Mouse (Mus musculus) T-helper 1 cell (primary cell): ENCODE data around the gene Spen.

Experiments used
- in situ Hi-C: fragments of 300-600 bp; cut with MboI, MseI; formaldehyde crosslinking; loops from one replicate; pipeline ENCODE4 v1.15.1; 2025; ENCODE audit warnings: high pct_unique_total_duplicates

Spen gene

DNA sequence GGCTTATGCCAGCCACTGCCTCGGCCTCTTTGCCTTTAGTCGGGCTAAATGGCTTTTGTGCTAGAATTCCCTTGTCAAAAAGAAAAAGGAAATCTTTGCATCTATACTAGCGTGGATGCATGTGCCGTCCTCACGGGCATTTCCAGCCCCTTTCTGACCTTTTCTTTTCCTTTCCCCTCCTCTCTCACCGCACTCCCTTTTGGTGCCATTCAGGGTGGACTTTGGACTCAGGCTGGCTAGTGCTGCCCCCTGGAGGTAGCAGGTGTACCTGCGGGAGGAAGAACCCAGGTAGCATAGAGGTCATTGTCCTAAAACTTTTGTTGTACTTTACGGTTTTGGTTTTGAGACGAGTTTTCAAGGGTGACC, 21.5 kb upstream of the Spen start:
- in situ Hi-C loops, result loop anchor here (5.0 to 10.0 kb wide), 2 partner anchors 153 to 1965 kb away; no protein-coding TSS in a partner anchor

DNA sequence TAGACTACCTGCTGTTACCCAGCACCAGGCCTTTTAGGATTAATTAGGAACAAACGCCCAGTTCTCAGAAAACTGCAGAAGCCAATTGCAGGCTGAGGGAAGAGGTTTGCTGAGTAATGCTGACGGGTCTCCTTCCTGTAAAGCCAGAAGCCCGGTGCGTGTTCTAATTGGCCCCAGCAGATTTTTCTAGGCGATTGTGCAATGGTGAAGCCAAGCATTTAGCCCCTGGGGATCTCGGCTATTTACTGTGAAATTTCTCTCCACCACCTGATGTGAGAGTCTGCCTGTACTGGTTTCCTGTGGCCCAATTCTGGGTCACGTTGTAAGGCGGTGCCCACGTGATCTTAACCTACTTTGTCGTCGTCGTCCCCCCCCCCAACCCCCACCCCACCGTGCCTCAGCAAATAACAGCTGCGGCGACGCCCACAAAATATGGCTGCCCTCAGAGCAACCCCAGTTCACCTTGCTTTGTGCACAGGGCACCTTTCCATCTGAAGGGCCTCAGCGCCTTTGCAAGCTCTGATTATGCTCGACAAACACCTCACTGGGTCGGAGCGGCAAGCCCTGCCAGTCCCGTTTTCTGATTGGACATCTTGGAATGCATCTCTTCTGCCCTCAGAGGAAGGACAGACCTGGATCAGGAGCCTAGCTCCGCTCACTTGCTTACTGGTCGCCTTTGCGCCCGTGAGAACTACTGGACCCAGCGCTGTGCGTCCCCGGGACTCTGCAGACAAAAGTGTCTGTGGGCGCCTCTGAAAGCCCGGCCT, 20.9 kb upstream of the Spen start:
- in situ Hi-C loops, result loop anchor here (5.0 to 10.0 kb wide), 2 partner anchors 152 to 1965 kb away; no protein-coding TSS in a partner anchor

DNA sequence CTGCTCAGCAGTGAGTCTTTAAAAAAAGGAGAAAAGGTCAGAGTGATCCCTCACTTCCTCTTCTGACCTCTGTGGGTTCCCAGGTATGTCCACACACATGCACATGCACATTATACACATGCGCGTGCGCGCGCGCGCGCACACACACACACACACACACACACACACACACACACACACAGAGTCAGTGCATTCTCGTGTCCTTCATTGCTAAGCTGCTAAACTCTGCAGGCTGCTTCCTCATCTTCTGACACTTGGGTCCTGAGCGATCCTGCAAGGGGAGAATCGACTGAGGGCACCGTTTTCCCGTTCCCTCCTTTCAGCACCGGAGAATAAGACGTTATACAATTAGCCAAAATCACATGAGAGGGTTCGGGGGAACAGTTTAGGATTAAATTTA, 20.3 kb upstream of the Spen start:
- in situ Hi-C loops, result loop anchor here (5.0 to 10.0 kb wide), 2 partner anchors 151 to 1964 kb away; no protein-coding TSS in a partner anchor

DNA sequence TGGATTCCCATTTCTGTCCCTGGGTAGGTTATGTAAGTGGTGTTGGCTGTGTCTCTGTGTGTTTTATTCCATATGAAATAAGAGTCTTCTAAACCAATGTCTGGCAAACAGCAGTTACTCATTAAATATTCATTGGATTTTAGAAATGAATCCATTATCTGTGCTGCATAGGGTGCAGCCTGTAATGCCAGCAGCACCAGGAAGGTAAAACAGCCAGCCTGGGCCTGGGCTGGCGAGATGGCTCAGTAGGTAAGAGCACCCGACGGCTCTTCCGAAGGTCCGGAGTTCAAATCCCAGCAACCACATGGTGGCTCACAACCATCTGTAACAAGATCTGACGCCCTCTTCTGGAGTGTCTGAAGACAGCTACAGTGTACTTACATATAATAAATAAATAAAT, 17.8 kb upstream of the Spen start:
- in situ Hi-C loops, result loop anchor here (5.0 to 10.0 kb wide), 2 partner anchors 149 to 1961 kb away; no protein-coding TSS in a partner anchor

DNA sequence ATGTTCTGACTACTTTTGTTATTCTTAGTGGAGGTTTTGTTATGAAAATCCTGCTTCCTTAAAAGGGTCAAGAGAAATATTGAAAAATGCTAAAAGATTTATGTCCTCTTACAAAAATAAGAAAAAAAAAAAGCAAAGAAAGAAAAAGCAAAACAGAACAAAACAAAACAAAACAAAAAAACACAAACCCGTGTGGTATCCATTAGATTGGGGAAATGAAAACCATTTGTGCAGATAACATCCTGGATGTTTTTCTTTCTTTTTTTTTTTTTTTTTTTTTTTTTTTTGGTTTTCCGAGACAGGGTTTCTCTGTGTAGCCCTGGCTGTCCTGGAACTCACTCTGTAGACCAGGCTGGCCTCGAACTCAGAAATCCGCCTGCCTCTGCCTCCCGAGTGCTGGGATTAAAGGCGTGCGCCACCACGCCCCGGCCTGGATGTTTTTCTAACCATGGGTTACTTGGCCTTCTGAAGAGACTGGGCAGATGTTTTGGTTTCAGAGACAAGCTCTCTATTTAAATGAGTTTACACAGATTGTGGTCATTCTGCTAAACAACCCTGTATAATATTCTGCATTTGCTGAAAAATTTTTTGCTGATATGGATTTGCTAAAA, 16.0 kb upstream of the Spen start:
- in situ Hi-C loops, result loop anchor here (10.0 kb wide), 1 partner anchor 1960 kb away; no protein-coding TSS in a partner anchor

DNA sequence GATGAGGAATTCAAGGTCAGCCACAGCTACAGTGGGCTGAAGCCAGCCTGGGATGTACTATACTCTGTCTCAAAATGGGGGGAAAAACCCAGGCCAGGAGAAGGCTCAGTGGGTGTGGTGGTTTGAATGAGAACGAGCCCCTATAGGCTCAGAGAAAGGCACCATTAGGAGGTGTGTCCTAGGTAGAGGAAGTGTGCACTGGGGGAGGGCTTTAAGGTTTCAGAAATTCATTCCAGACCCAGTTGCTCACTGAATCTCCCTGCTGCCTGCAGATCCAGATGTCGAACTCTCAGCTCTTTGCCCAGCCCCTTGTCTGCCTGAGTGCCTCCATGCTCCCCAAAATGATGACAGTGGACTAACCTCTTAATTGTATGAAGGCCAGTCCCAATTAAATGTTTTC, 14.1 kb upstream of the Spen start:
- in situ Hi-C loops, result loop anchor here (10.0 kb wide), 1 partner anchor 1958 kb away; no protein-coding TSS in a partner anchor

DNA sequence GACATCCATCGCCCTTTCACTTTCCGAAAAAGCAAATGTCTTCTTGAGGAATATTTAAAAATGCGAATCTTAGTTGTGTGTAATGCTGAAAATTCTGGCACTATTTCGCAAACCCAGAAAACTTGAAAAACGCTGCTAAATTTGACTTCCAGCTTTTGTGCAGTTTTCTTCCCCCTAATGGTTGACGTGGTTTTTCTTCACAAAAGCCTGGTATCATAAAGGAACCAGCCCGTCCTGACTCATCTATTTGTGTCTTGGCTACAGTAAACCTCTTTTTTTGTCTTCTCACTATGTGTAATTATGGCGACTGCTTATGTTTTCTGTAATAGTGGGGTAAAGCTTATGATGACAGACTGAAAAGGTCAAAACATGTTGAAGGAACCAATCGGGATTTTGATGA, 8.9 kb upstream of the Spen start:
- in situ Hi-C loops, result loop anchor here (10.0 kb wide), 1 partner anchor 602 kb away; no protein-coding TSS in a partner anchor

DNA sequence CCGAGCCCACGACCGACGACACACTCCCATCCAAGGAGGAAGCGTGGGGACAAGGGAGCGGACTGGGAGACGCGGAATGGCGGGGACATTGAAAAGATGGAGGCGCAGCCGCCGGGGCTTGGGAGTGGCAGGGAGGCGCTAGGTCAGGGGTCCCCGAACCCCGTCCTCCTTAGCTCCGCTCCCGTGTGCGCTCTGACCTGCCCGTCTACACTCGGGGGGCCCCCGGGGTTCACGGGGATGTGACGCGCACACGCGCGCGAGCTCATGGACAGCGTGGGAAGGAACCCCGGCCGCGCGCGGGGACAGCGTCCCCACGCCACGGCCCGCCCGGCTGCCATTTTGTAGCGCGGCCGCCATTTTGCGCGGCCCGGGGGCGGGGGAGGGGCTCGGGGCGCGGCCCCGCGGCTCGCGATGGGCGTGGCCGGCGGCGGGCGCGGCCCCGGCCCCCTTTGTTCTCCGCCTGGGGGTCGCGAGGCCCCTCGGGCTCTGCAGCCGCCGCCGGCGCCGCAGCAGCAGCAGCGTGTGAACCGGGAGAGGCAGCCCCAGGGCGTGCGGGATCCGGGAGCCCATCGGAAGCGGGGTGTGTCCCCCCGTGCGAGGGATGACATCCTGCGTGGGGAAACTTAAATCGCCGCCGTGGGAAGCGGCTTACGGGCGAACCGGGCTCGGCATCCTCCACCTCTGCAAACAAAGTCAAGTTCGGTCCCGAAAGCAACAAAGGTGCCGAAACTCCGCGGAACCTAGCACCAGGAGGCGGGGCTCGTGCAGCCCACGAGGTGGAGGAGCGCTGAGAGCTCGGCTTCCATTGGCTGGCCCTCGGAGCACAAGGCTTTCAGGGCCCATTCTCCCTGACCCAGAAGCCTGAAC, 8.2 kb upstream of the Spen start:
- in situ Hi-C loops, result loop anchor here (10.0 kb wide), 1 partner anchor 602 kb away; no protein-coding TSS in a partner anchor

DNA sequence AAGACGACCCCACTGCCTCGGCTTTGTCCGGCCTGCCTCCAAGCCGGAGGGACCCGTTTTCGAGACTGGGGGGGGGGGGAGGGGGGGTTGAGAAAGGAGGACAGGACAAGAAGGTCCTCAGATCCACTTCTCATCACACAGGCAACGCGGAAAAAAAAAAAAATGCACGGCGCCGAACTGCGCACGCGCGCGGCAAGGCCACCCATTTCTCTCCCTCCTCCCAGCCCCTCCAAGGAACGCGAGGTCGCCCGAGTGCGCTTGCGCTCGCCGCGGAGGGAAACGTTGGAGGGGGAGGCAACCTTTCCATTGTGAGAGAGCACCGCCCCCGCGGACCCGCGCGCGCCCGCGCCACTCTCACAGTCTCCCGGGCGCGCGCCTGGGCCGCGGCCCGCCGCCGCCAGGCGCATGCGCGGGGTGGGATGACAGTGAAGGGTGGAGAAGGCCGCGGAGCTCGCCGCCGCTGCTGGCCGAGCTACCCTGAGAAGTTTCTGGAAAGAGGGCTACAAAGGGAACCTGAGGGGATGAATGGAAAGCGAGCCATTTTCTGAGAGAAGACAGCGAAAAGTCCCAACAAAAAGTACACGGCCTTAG, 7.4 kb upstream of the Spen start:
- in situ Hi-C loops, result loop anchor here (10.0 kb wide), 1 partner anchor 601 kb away; no protein-coding TSS in a partner anchor

DNA sequence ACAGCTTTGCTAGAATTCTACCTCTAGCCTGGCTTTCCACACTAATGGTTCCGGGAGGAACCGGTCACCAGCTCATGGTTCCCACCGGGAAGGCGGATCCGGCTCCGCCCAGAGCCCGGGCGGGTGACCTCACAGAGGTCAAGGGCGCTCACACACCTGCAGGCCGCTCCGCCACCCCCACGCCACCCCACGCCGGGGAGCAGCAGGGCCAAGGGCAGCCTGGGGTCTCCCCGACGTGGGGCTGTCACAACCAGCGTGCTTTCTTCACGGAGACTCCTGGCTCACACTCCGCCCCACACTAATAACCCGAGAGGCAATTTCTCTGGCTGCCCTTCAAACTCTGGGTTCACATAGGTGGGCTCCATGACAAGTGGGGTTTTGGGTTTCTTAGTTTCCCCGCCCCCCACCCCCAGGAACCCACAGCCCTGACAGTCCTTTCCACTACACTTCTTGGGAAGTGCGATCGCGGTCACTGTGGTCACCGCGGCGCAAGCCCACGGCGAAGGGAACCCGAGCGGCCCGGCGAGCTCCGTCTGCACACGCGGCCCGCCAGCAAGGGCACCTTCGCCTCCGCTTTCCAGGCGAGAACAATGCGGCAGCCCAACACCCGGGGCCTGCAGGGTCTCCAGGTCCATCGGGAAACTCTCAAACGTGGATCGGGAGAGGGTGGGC, 6.8 kb upstream of the Spen start:
- in situ Hi-C loops, result loop anchor here (10.0 kb wide), 1 partner anchor 600 kb away; no protein-coding TSS in a partner anchor

DNA sequence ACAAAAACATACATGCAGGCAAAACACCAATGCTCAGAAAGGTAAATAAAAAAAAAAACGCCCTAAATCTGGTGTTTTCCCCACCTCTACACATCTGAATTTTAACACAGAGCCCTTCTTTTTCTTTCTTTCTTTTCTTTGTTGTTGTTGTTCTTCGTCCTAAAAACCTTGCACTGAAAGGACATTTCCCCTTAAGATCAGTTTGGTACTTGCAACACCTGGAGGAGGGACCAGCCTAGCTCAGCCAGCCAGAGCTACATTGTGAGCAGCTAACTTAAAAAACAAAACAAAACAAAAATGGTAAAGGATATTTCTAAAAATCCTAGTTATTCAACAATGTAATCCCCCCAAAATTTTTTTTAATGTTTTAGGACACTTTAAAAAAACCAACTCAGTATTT, 6.1 kb upstream of the Spen start:
- in situ Hi-C loops, result loop anchor here (10.0 kb wide), 1 partner anchor 600 kb away; no protein-coding TSS in a partner anchor

DNA sequence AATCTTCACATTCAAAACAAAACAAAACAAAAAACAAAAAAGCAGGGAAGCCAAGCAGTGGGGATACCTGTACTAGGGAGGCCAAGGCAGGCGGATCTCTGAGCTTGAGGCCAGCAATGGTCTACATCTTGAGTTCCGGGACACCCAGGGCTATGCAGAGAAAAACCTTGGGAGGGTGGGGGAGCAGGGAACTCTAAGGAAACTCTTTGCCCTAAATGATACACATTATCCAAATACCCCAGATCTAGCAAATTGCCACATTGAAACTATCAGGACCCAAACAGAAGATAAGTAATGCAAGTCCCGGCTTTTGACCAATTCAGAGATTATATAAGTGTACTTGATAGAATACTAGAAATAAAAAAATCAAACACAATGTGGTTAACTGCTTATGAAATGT, 5.2 kb upstream of the Spen start:
- in situ Hi-C loops, result loop anchor here (10.0 kb wide), 1 partner anchor 599 kb away; no protein-coding TSS in a partner anchor

DNA sequence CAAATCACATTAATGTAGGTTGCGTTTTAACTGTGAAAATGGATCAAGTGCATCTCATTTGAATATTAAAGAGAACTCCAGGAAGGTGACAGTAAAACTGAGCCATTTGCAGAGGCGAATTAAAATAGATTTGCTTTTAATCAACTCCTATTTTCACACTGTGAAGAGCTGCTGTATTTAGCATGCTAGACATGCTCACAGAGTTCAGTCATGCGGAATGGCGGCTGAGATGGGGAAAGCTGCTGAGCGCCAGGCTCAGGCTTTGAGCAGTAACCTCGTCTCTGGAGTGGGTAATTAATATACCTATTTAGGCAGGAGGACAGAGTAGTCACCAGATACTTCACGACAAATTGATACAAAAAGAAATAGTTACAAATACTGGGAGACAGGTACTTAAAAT, 3.5 kb upstream of the Spen start:
- in situ Hi-C loops, result loop anchor here (10.0 kb wide), 1 partner anchor 597 kb away; no protein-coding TSS in a partner anchor

DNA sequence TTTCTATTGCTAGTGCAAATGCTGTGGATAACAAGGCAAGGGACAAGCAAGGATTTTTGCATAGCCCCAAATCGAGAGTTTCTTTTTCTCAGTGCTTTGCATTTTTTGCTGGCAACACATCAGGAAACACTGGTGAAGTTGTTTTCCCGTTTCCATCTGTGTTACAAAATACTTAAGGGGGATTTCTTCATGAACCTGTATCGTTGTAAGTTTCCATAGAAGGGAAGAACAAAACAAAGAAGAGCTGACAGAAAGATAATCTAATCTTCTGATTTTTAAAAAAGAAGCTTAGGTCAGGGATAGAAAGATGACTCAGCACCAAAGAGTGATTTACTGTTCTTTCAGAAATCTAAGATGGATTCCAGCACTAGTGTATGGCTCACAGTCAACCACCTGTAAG, 2.4 kb upstream of the Spen start:
- in situ Hi-C loops, result loop anchor here (10.0 kb wide), 1 partner anchor 596 kb away; no protein-coding TSS in a partner anchor

DNA sequence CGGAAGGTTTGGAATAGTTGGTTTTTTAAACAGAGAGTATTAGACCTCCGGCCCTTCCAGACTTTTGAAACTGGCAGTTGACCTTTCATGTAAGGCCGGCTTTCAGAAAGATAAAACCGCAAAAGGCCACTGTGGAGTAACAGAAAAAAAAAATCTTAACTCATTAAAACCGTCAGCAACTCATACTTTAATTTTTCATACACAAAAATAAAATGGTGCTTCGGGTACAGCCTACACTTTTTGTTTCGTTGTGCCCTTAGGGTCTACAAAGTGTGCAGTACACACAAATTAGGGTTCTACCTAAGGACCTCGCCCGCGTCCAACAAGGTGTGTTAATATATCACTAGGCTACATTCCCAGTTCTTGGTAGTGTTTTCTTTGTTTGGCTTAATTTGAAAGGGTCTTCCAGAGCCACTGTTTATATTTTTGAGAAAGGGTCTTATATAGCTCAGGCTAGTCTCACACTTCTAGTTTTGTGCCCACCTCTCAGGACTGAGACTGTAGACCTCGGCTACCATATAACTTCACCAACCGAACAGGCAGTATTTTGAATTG, 893 bp upstream of the Spen start:
- in situ Hi-C loops, result no loop called here

DNA sequence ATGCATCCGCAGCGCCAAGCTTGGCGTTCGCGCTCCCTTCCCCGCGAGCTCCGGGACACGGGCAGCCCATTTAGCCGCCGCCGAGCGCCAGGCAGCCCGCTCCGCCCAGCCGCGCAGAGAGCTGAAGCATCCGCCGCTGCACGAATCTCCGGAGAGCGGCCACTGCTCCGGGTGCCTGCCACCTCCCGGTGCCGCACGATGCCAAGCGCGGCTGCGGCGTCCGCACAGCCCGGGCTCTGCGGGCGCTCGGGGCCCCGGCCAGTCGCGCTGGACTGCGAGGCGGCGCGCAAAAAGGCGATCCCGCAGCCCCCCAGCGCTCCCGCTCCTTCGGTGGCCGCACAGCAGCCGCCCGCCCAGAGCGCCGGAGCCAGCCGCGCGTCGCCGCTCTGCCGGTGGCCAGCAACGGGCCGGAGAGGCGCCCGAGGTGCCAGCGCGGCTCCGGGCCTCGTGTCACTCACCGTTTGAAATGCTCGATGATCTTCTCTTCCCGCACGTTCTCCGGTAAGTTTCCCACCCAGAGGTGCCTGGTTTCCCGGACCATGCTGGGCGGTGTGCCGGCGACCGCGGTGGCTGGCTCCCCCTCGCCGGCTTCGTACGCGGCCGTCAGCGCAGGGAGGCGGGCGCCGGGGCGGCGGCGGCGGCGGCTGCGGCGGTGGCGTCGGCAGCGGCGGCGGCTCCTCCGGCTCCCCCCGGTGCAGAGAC, 540 bp downstream of the Spen start:
- in situ Hi-C loops, result no loop called here

DNA sequence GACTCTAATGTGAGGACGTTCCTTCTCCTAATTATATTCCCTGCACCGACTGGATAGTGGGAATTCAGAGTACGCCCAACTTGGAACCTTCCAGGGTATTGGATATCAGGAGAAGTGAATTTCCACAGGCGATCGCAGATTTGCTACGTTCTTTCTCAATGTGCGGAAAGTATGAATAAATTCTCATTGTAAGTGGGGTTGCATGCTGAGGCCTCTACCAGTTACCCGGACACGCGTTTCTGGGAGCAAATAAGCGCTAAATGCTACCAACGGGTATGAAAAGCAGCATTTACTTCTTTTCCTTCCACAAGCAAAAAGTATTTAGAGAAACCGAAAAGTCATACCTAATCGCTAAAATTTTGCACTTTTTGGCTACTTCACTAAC, 1.2 kb downstream of the Spen start:
- in situ Hi-C loops, result no loop called here

DNA sequence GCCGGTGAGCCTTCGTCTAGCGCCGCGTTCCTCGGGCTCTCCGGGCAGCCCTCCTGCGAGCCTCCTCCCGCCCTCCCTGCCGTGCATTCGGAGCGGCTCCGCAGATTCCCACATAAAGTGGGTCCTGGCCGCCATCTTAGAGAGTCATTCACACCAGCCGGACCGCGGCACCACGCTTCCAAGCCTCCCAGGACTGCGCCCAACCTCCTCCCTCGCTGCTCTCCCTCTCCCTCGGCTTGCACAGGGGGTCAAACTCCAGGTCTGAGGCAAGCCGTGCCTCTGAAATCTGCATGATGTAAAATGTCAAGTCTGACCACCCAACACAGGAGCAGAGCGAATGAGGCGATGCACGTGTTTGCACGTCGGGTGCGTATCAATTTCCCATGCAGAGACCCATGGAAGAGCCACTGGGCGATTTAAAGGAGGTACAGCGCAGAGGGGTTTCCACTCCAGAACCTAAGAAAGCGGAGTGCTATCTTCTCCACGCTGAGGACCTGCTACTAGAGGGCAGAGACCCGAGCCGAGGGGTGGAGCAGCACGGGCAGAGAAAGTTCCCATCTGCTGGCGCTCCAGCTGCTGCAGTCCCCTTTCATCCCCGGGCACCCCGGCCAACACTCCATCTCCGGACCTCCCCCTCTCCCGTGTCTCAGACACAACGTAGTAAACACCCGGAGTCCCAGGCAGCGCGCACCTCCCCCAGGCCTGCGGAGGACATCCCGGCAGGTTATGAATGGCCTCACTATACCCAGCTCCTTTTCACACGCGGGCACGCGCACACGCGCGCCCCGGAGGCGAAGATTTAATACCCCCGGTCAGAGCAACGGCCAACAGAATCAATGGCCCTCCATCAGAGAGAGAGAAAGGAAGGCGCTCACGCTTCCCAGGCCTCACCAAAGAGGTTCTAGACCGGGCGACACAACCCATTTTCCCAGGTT, 1.8 kb downstream of the Spen start:
- in situ Hi-C loops, result no loop called here
